Mouse (Mus musculus) CH12.LX (cell line): ENCODE data around the gene Tgm1. TPM values are rescaled to one million over a fixed set of nuclear protein-coding genes. Genes with fewer than 3 reads are reported as not detected.

ENCODE experiments used
- DNase-seq: peaks from one replicate; pipeline ENCODE4 v3.0.0-alpha.2; 2013; ENCODE audit errors: extremely low read depth
- H3K27ac ChIP-seq: 2 replicates; pipeline ENCODE4 v1.5.1; 2012; ENCODE audit warnings: low read depth, mild to moderate bottlenecking, control low read depth, moderate library complexity; ENCODE audit not compliant: insufficient read depth
- H3K27me3 ChIP-seq: replicated peaks from 2 replicates; pipeline ENCODE3; 2012; ENCODE audit warnings: inconsistent platforms
- H3K36me3 ChIP-seq, 2 experiments: replicated peaks in 1 of 2; 2 replicates each; pipeline versions ENCODE3 to v1.6.1; 2012; ENCODE audit warnings: inconsistent platforms in 1 of 2, low read length in 1 of 2, mild to moderate bottlenecking in 1 of 2, mixed read lengths in 1 of 2, moderate library complexity in 1 of 2; ENCODE audit not compliant: control insufficient read depth in 1 of 2, insufficient read depth in 1 of 2
- H3K4me1 ChIP-seq, 2 experiments: 2 replicates each; pipeline ENCODE4 v1.6.1; 2012; ENCODE audit warnings: inconsistent platforms in 1 of 2, moderate library complexity in 1 of 2; ENCODE audit not compliant: insufficient read depth in 2 of 2, control insufficient read depth in 1 of 2
- H3K4me2 ChIP-seq: 2 replicates; pipeline ENCODE4 v1.6.1; 2012; ENCODE audit warnings: low read depth, mild to moderate bottlenecking, control low read depth; ENCODE audit not compliant: poor library complexity, insufficient read depth, severe bottlenecking
- H3K4me3 ChIP-seq, 3 experiments: fragments of 150-350 bp in 1 of 3; sonication (generic) in 1 of 3; replicated peaks in 1 of 3; 2 replicates each; pipeline versions ENCODE3 to v1.5.1; 2011 to 2012; ENCODE audit warnings: low read depth in 2 of 3, low read length in 2 of 3, mild to moderate bottlenecking in 2 of 3, moderate library complexity in 2 of 3, control low read depth in 1 of 3, improper control_type of control experiment in 1 of 3, inconsistent platforms in 1 of 3, mixed read lengths in 1 of 3; ENCODE audit not compliant: poor library complexity in 1 of 3
- H3K79me2 ChIP-seq: replicated peaks from 2 replicates; pipeline ENCODE4 v1.6.1; 2012; ENCODE audit warnings: mild to moderate bottlenecking, moderate library complexity; ENCODE audit not compliant: control insufficient read depth, poor library complexity, insufficient read depth, severe bottlenecking; ENCODE audit errors: extremely low read depth
- H3K9ac ChIP-seq: 2 replicates; pipeline ENCODE4 v1.6.1; 2012; ENCODE audit warnings: low read depth, mild to moderate bottlenecking, control low read depth, moderate library complexity; ENCODE audit not compliant: insufficient read depth
- H3K9me3 ChIP-seq: replicated peaks from 2 replicates; pipeline ENCODE3; 2012; ENCODE audit warnings: low read length, inconsistent platforms, mixed read lengths
- BHLHE40 ChIP-seq: IDR thresholded peaks from 2 replicates; pipeline ENCODE4 v1.6.1; 2011; ENCODE audit warnings: mild to moderate bottlenecking, low read depth, low read length, improper control_type of control experiment
- CHD1 ChIP-seq: IDR thresholded peaks from 2 replicates; pipeline ENCODE4 v1.6.1; 2012; ENCODE audit warnings: low read depth, low read length, improper control_type of control experiment, inconsistent platforms
- CHD2 ChIP-seq: IDR thresholded peaks from 2 replicates; pipeline ENCODE4 v1.6.1; 2011; ENCODE audit warnings: low read length, improper control_type of control experiment
- CTCF ChIP-seq, 2 experiments: IDR thresholded peaks in 1 of 2; conservative IDR thresholded peaks in 1 of 2; 2 replicates each; pipeline ENCODE4 v1.5.1; 2011 to 2012; ENCODE audit warnings: low read depth in 2 of 2, low read length in 2 of 2, improper control_type of control experiment in 1 of 2, inconsistent platforms in 1 of 2, mild to moderate bottlenecking in 1 of 2, moderate library complexity in 1 of 2
- E2F4 ChIP-seq: IDR thresholded peaks from 2 replicates; pipeline ENCODE4 v1.6.1; 2011; ENCODE audit warnings: low read depth, low read length, improper control_type of control experiment; ENCODE audit not compliant: insufficient replicate concordance
- EP300 ChIP-seq: IDR thresholded peaks from 2 replicates; pipeline ENCODE4 v1.6.1; 2011; ENCODE audit warnings: low read length, improper control_type of control experiment
- GABPA ChIP-seq: IDR thresholded peaks from 2 replicates; pipeline ENCODE4 v1.6.1; 2012; ENCODE audit warnings: low read depth, low read length, improper control_type of control experiment, inconsistent platforms; ENCODE audit not compliant: insufficient replicate concordance
- IRF4 ChIP-seq: IDR thresholded peaks from 2 replicates; pipeline ENCODE4 v1.6.1; 2014; ENCODE audit warnings: low read depth, mild to moderate bottlenecking, inconsistent platforms, low read length, improper control_type of control experiment
- JUN ChIP-seq: IDR thresholded peaks from 2 replicates; pipeline ENCODE4 v1.6.1; 2011; ENCODE audit warnings: low read depth, mild to moderate bottlenecking, low read length, improper control_type of control experiment, moderate library complexity; ENCODE audit not compliant: insufficient read depth
- MAFK ChIP-seq: IDR thresholded peaks from 2 replicates; pipeline ENCODE4 v1.6.1; 2011; ENCODE audit warnings: low read length, improper control_type of control experiment; ENCODE audit not compliant: insufficient replicate concordance
- MAX ChIP-seq: IDR thresholded peaks from 2 replicates; pipeline ENCODE4 v1.6.1; 2011; ENCODE audit warnings: low read length, improper control_type of control experiment
- MXI1 ChIP-seq: IDR thresholded peaks from 2 replicates; pipeline ENCODE4 v1.6.1; 2011; ENCODE audit warnings: mild to moderate bottlenecking, low read depth, low read length, improper control_type of control experiment
- MYC ChIP-seq: IDR thresholded peaks from 2 replicates; pipeline ENCODE4 v1.6.1; 2011; ENCODE audit warnings: low read depth, mild to moderate bottlenecking, improper control_type of control experiment, low read length
- NELFE ChIP-seq: IDR thresholded peaks from 2 replicates; pipeline ENCODE4 v1.6.1; 2011; ENCODE audit warnings: low read depth, low read length, improper control_type of control experiment
- NRF1 ChIP-seq: IDR thresholded peaks from 2 replicates; pipeline ENCODE4 v1.6.1; 2014; ENCODE audit warnings: low read depth, mild to moderate bottlenecking, inconsistent platforms, low read length, improper control_type of control experiment, moderate library complexity
- PAX5 ChIP-seq: IDR thresholded peaks from 2 replicates; pipeline ENCODE4 v1.6.1; 2012; ENCODE audit warnings: low read length, inconsistent platforms, mixed read lengths
- POLR2A ChIP-seq: IDR thresholded peaks from 2 replicates; pipeline ENCODE4 v1.6.1; 2011; ENCODE audit warnings: low read depth, mild to moderate bottlenecking, improper control_type of control experiment, low read length
- RAD21 ChIP-seq: IDR thresholded peaks from 2 replicates; pipeline ENCODE4 v1.6.1; 2011; ENCODE audit warnings: low read depth, mild to moderate bottlenecking, low read length, improper control_type of control experiment, moderate library complexity
- RCOR1 ChIP-seq: conservative IDR thresholded peaks from 2 replicates; pipeline ENCODE4 v1.6.1; 2012; ENCODE audit warnings: low read depth, mild to moderate bottlenecking, inconsistent platforms, low read length, improper control_type of control experiment
- SIN3A ChIP-seq: IDR thresholded peaks from 2 replicates; pipeline ENCODE4 v1.6.1; 2012; ENCODE audit warnings: low read length, improper control_type of control experiment, inconsistent platforms
- SMC3 ChIP-seq: IDR thresholded peaks from 2 replicates; pipeline ENCODE4 v1.6.1; 2011; ENCODE audit warnings: low read depth, low read length, improper control_type of control experiment
- TCF12 ChIP-seq: IDR thresholded peaks from 2 replicates; pipeline ENCODE4 v1.6.1; 2014; ENCODE audit warnings: low read depth, mild to moderate bottlenecking, inconsistent platforms, low read length, improper control_type of control experiment
- USF2 ChIP-seq: conservative IDR thresholded peaks from 2 replicates; pipeline ENCODE4 v1.6.1; 2011; ENCODE audit warnings: low read depth, low read length, improper control_type of control experiment
- ZMIZ1 ChIP-seq: IDR thresholded peaks from 2 replicates; pipeline ENCODE4 v1.6.1; 2012; ENCODE audit warnings: low read depth, mild to moderate bottlenecking, inconsistent platforms, low read length, improper control_type of control experiment
- dilution Hi-C: fragments of 300-500 bp; cut with MboI; formaldehyde crosslinking; loops from 2 replicates; pipeline ENCODE4 v1.14.3; 2020; ENCODE audit warnings: low sequenced_read_pairs; ENCODE audit not compliant: extremely low pct_unique_long_range_greater_than_20kb, extremely low pct_ligation_motif_present
- in situ Hi-C: fragments of 300-500 bp; cut with MboI; formaldehyde crosslinking; loops from 3 replicates; pipeline ENCODE4 v1.14.3; 2019; ENCODE audit warnings: low sequenced_read_pairs, low pct_ligation_motif_present, low pct_unique_long_range_greater_than_20kb, mixed read lengths
- polyA plus RNA-seq: library from polyadenylated mRNA; unstranded; fragments of >175 nt; gene quantifications from 2 replicates; pipeline ENCODE4 v1.2.1, GENCODE M21; 2012; ENCODE audit warnings: low read depth; ENCODE audit not compliant: insufficient read length
- total RNA-seq, 2 experiments: library from RNA; depleted of rRNA; stranded (reverse); fragments of 300-350 nt in 1 of 2; fragments of >200 nt in 1 of 2; gene quantifications; 2 replicates each; pipeline ENCODE4 v1.2.3; 2012 to 2014

Tgm1 gene
- total and polyA plus RNA-seq, 3 experiments = 0.07 to 0.14 TPM; not detected in 1

- in situ Hi-C loops (no loop called here), dilution Hi-C loops (no loop called here)
- H3K4me1 ChIP-seq = peaks cover 15 to 38% of the 10 kb centered on the region in 2 experiments
- TF ChIP-seq RAD21 = no peak
- no peak for TF ChIP-seq PAX5
- no peak for TF ChIP-seq CTCF (conservative IDR thresholded peaks at IDR 0.05 in 1 of 2, IDR thresholded peaks at IDR 0.05 in 1 of 2; ENCODE audit: low read depth in 2 of 2, low read length in 2 of 2)
- TF ChIP-seq MAX = no peak
- TF ChIP-seq GABPA = no peak
- no peak for TF ChIP-seq EP300
- TF ChIP-seq SMC3 = no peak
- TF ChIP-seq POLR2A = no peak
- no peak for TF ChIP-seq CHD1
- no peak for TF ChIP-seq NRF1
- no peak for TF ChIP-seq IRF4
- TF ChIP-seq ZMIZ1 = no peak
- no peak for TF ChIP-seq MYC
- TF ChIP-seq TCF12 = no peak
- TF ChIP-seq NELFE = no peak
- no peak for TF ChIP-seq MAFK
- H3K9ac ChIP-seq = no peak overlapping the region
- H3K27ac ChIP-seq = no peak overlapping the region
- no peak for DNase-seq
- H3K79me2 ChIP-seq = no peaks in the 10 kb centered on the region
- H3K36me3 ChIP-seq = no peaks in the 10 kb centered on the region
- H3K27me3 ChIP-seq = peaks cover 32% of the 10 kb centered on the region
- H3K4me3 ChIP-seq = no peak overlapping the region
- H3K4me2 ChIP-seq = no peak overlapping the region
- no peaks in the 10 kb centered on the region for H3K9me3 ChIP-seq
Measured at GRCm38 (mm10) chr14:55727889-55728685, 14.4 kb upstream of the Tgm1 start.

GRCm38 (mm10) chr14:55726261-55726660 lies 12.5 kb upstream of the Tgm1 start:
- no peaks in the 10 kb centered on the region for H3K79me2 ChIP-seq
- no peak overlapping the region for H3K4me2 ChIP-seq
- in situ Hi-C loops = no loop called here
- dilution Hi-C loops = no loop called here
- H3K4me3 ChIP-seq = no peak overlapping the region
- H3K9ac ChIP-seq = no peak overlapping the region
- peaks cover 15 to 48% of the 10 kb centered on the region in 2 experiments for H3K4me1 ChIP-seq
- no peaks in the 10 kb centered on the region for H3K9me3 ChIP-seq
- TF ChIP-seq RCOR1 = no peak
- TF ChIP-seq CHD2 = no peak
- TF ChIP-seq SMC3 = no peak
- TF ChIP-seq EP300 = no peak
- TF ChIP-seq MXI1 = no peak
- no peak for TF ChIP-seq USF2
- no peak for TF ChIP-seq CHD1
- no peak for TF ChIP-seq NRF1
- no peak for TF ChIP-seq SIN3A
- no peak for TF ChIP-seq MAFK
- TF ChIP-seq POLR2A = no peak
- no peak for TF ChIP-seq PAX5
- no peak for TF ChIP-seq BHLHE40
- TF ChIP-seq NELFE = no peak
- no peak for TF ChIP-seq JUN
- no peak for TF ChIP-seq RAD21
- TF ChIP-seq E2F4 = no peak
- DNase-seq = no peak
- no peaks in the 10 kb centered on the region for H3K36me3 ChIP-seq
- H3K27me3 ChIP-seq = peaks cover 32% of the 10 kb centered on the region
- H3K27ac ChIP-seq = no peak overlapping the region
